Mouse (Mus musculus): ENCODE measurements around the gene Becn1. TPM values are rescaled to one million over a fixed set of nuclear protein-coding genes. Genes with fewer than 3 reads are reported as not detected.
A peak's percentile ranks its signal among the peaks of the same experiment; 100 is the strongest.

Gene Becn1
- total RNA-seq, 2 experiments from 2014 or later = 210 to 218 TPM

GRCm38 (mm10) chr11:101278223-101279192 is 23.6 kb downstream of the Becn1 start, which contains the start of the genes Cntd1 and Coa3:
Gene Cntd1, plus strand, starts transcription at chr11:101279012.
Gene Coa3, minus strand, starts transcription at chr11:101279114.
- peak within 1 kb of the TSS; percentile 91 for H3K27ac ChIP-seq
- DNase-seq (ENCODE audit: extremely low spot score in 1 of 2, low spot score in 2 of 2) = peak; percentile 80 to 83
- peak; percentile 7 for TF ChIP-seq CTCF (IDR thresholded peaks at IDR 0.05)
- intact Hi-C loops (cut with DNase I) = loop anchor here (2.0 kb wide), 1 partner anchor 26 kb away; the partner anchor contains the start of gene Vps25
- peak within 1 kb of the TSS; percentile 84 for H3K4me3 ChIP-seq

- no peak for TF ChIP-seq CTCF (IDR thresholded peaks at IDR 0.05)
- peak overlapping the region; percentile 84 for H3K4me3 ChIP-seq
- H3K27ac ChIP-seq = peak overlapping the region; percentile 91; the same call in 1 of the 2 replicates
- DNase-seq (ENCODE audit: extremely low spot score in 1 of 2, low spot score in 2 of 2) = peak in 1 of 2 experiments; percentile 29
- intact Hi-C loops (cut with DNase I) = loop anchor here (2.0 kb wide), 2 partner anchors 15 to 25 kb away; partner anchors contain the start of gene Vps25
These were observed 24.5 kb downstream of the Becn1 start for GRCm38 (mm10) chr11:101277381-101278222.

DNA sequence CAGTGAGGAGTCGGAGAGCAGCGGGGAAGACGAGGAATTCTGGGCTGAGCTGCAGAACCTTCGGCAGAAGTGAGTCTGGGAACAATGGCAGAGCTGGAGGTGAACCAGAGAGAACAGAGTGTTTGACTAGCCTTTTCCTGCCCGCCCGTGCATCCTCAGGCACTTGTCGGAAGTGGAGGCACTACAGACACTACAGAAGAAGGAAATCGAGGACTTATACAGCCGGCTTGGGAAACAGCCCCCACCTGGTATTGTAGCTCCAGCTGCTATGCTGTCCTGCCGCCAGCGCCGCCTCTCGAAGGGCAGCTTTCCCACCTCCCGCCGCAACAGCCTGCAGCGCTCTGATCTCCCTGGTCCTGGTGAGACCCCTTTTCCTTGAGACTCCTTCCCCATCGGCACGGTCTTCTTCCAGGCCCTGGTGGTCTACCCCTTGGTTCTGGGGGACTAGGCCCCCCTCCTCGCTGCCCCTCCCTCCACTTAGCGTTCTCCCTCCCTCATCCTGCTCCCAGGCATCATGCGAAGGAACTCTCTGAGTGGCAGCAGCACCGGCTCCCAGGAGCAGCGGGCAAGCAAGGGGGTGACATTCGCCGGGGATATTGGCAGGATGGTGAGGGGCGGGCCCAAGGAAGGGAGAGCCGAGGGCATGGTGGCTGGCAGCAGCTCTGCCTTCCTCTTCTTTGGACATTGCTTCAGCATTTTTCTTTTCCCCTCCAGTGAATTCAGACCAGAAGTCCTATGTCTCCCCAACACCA is 25.6 kb downstream of the Becn1 start:
- H3K4me3 ChIP-seq = no peak overlapping the region
- no peak for TF ChIP-seq CTCF (IDR thresholded peaks at IDR 0.05)
- no peak overlapping the region for H3K27ac ChIP-seq

GRCm38 (mm10) chr11:101275309-101275708 is 26.8 kb downstream of the Becn1 start:
- Histone ChIP-seq H3K4me3 (no peak overlapping the region), H3K27ac (no peak overlapping the region)
- no peak for TF ChIP-seq CTCF (IDR thresholded peaks at IDR 0.05)
- intact Hi-C loops (cut with DNase I) = no loop called here
- DNase-seq (ENCODE audit: extremely low spot score in 1 of 2, low spot score in 2 of 2) = no peak

More for the DNA sequence above, 25.6 kb downstream of the Becn1 start:
- intact Hi-C loops (cut with DNase I) = loop anchor here (2.0 kb wide), 1 partner anchor 14 kb away; no protein-coding TSS in a partner anchor
- no peak for DNase-seq (ENCODE audit: extremely low spot score in 1 of 2, low spot score in 2 of 2)

GRCm38 (mm10) chr11:101272446-101272845 is 29.6 kb downstream of the Becn1 start:
- no peak for TF ChIP-seq CTCF (IDR thresholded peaks at IDR 0.05)
- Histone ChIP-seq H3K27ac (no peak overlapping the region), H3K4me3 (no peak overlapping the region)
- DNase-seq (ENCODE audit: extremely low spot score in 1 of 2, low spot score in 2 of 2) = no peak
- intact Hi-C loops (cut with DNase I) = no loop called here

- Histone ChIP-seq H3K27ac (no peak overlapping the region), H3K4me3 (no peak overlapping the region)
- no peak for DNase-seq (ENCODE audit: extremely low spot score in 1 of 2, low spot score in 2 of 2)
- no peak for TF ChIP-seq CTCF (IDR thresholded peaks at IDR 0.05)
- intact Hi-C loops (cut with DNase I) = no loop called here
These were observed 32.4 kb downstream of the Becn1 start for GRCm38 (mm10) chr11:101269577-101270116.

DNA sequence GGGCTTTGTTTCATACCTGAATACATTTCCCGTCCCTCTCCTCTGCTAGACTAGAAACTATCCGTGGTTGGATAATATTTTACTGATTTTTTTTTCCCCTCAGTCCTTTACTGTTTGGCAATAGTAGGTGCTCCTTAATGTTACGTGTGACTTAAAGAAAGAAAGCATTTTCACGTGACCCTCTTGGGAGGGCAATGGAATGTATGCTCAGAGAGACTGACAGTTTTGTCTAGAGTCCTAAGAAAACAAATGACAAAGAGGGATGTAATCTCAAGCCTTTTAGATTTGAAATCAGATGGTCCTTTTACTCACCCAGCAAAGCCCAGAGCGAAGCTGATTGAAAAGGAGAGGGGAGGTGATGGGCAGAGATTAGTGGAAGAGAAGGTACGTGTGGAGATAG is 36.2 kb downstream of the Becn1 start:
- no peak for TF ChIP-seq CTCF (IDR thresholded peaks at IDR 0.05)
- intact Hi-C loops (cut with DNase I) = no loop called here
- Histone ChIP-seq H3K4me3 (no peak overlapping the region), H3K27ac (no peak overlapping the region)
- no peak for DNase-seq (ENCODE audit: extremely low spot score in 1 of 2, low spot score in 2 of 2)

DNA sequence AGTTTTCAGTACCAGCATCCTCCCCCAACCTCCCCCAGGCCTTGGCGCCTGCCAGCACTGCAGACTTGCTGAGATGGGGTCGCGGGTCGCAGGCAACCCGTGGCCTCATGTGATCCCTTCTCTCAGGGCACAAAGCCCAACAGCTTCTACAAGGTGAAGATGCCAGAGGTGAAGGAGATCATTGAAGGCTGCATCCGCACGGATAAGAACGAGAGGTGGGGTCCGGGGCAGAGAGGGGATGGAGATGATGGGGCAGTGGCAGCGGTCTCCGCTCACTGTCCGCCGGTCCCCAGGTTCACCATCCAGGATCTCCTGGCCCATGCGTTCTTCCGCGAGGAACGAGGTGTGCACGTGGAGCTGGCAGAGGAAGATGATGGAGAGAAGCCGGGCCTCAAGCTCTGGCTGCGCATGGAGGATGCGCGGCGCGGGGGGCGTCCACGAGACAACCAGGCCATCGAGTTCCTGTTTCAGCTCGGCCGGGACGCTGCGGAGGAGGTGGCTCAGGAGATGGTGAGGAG is 37.1 kb downstream of the Becn1 start:
- DNase-seq (ENCODE audit: extremely low spot score in 1 of 2, low spot score in 2 of 2) = no peak
- no peak overlapping the region for H3K27ac ChIP-seq
- no peak overlapping the region for H3K4me3 ChIP-seq
- TF ChIP-seq CTCF (IDR thresholded peaks at IDR 0.05) = no peak
- intact Hi-C loops (cut with DNase I) = no loop called here

DNA sequence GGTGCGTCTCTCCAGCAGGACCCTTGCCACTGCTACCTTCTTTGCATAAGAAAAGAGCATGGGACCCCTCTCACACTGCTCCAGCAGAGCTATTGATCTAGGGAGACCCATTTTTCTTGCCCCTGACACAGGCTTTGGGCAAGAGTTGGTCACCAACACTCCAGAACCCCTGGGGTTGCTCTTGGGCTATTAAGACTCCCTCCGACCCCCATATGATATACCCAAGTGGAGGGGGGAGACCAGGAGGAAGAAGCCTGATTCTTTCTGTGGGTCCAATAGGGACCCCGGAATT is 38.2 kb downstream of the Becn1 start:
- TF ChIP-seq CTCF (IDR thresholded peaks at IDR 0.05) = no peak
- Histone ChIP-seq H3K27ac (no peak overlapping the region), H3K4me3 (no peak overlapping the region)
- intact Hi-C loops (cut with DNase I) = loop anchor here (2.0 kb wide), 1 partner anchor 13 kb away; no protein-coding TSS in a partner anchor
- no peak for DNase-seq (ENCODE audit: extremely low spot score in 1 of 2, low spot score in 2 of 2)

- no peak overlapping the region for H3K4me3 ChIP-seq
- intact Hi-C loops (cut with DNase I) = loop anchor here (2.0 kb wide), 1 partner anchor 13 kb away; no protein-coding TSS in a partner anchor
- DNase-seq (ENCODE audit: extremely low spot score in 1 of 2, low spot score in 2 of 2) = no peak
- no peak overlapping the region for H3K27ac ChIP-seq
- TF ChIP-seq CTCF (IDR thresholded peaks at IDR 0.05) = no peak
These were observed 38.7 kb downstream of the Becn1 start for GRCm38 (mm10) chr11:101263138-101263988.

Measured in left cerebral cortex, adult 2 months (tissue).